Mouse (Mus musculus) spleen, adult 2 months (tissue): ENCODE measurements around the gene Akap13. TPM values are rescaled to one million over a fixed set of nuclear protein-coding genes. Genes with fewer than 3 reads are reported as not detected.

Source experiments
- DNase-seq, 2 experiments: peaks; one replicate each; pipeline versions ENCODE4 v3.0.0 to v3.0.0-alpha.2; 2012 to 2021; ENCODE audit warnings: low spot score in 2 of 2, low read depth in 1 of 2
- H3K27ac ChIP-seq: fragments of 200-500 bp; 2 replicates; pipeline ENCODE4 v1.5.1; 2012; ENCODE audit warnings: low read length, inconsistent platforms; ENCODE audit not compliant: insufficient read depth
- H3K27me3 ChIP-seq: fragments of 200-500 bp; 2 replicates; pipeline ENCODE4 v1.6.1; 2012; ENCODE audit warnings: mild to moderate bottlenecking, moderate library complexity, low read length, inconsistent platforms; ENCODE audit not compliant: control insufficient read depth, insufficient read depth
- H3K36me3 ChIP-seq: fragments of 200-500 bp; 2 replicates; pipeline ENCODE4 v1.6.1; 2012; ENCODE audit warnings: mild to moderate bottlenecking, low read length, inconsistent platforms; ENCODE audit not compliant: control insufficient read depth, insufficient read depth
- H3K4me1 ChIP-seq: fragments of 200-500 bp; 2 replicates; pipeline ENCODE4 v1.6.1; 2011; ENCODE audit warnings: inconsistent platforms; ENCODE audit not compliant: control insufficient read depth, insufficient read depth, insufficient read length
- H3K4me3 ChIP-seq: fragments of 200-500 bp; 2 replicates; pipeline ENCODE4 v1.5.1; 2011; ENCODE audit warnings: mild to moderate bottlenecking, inconsistent platforms; ENCODE audit not compliant: insufficient read depth, insufficient read length; ENCODE audit errors: extremely low read depth
- CTCF ChIP-seq: fragments of 200-500 bp; IDR thresholded peaks from 2 replicates; pipeline ENCODE4 v1.5.1; 2011; ENCODE audit warnings: mild to moderate bottlenecking, inconsistent platforms; ENCODE audit not compliant: insufficient read depth, insufficient read length, insufficient replicate concordance; ENCODE audit errors: extremely low read depth
- POLR2A ChIP-seq: fragments of 200-500 bp; IDR thresholded peaks from 2 replicates; pipeline ENCODE4 v1.6.1; 2011; ENCODE audit warnings: low read depth, low read length, inconsistent platforms
- WGBS: fragments of 180-500 bp; shearing (Covaris S2); methylation state at CpG from one replicate; pipeline ENCODE4 v1.1.7; 2018; 5-methylcytosine and 5-hydroxymethylcytosine counted together
- polyA plus RNA-seq: library from polyadenylated mRNA; depleted of rRNA; stranded (reverse); fragments of >200 nt; gene quantifications from 2 replicates; pipeline ENCODE4 v1.2.3, GENCODE M21; 2012

The Akap13 gene
- polyA plus RNA-seq, 1 experiment = 34.2 TPM

DNA sequence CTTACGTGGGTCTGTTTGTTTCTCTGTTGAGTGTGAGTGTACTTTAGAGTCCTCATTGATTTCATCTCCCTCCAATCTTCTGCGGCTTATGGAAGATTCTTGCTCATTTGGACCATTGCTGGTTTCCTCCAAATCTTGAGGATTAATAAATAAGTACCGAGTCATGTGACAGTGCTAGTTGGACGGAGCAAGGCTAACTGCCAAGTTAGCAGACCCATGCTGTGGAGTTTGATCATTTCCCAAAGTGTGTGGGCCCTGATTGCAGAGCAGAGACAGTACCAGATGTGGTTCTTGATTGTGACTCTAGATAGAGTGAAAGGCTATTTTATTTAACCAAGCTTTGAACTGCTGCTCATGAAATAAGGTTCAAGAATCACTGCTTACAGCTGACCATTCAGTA lies 73.4 kb downstream of the Akap13 start:
- WGBS = 89% methylated on average over 4 of the region's 4 CpGs
- no peak overlapping the region for H3K4me3 ChIP-seq
- peaks cover 6% of the 10 kb centered on the region for H3K4me1 ChIP-seq
- no peaks in the 10 kb centered on the region for H3K36me3 ChIP-seq
- H3K27me3 ChIP-seq = no peaks in the 10 kb centered on the region
- no peak for DNase-seq
- TF ChIP-seq CTCF (no peak), POLR2A (no peak)
- H3K27ac ChIP-seq = no peak overlapping the region

GRCm38 (mm10) chr7:75529857-75530437 lies 74.6 kb downstream of the Akap13 start:
- Histone ChIP-seq H3K27ac (0 out of 2 replicates have a peak overlapping the region, but pooled peaks have one; percentile 32), H3K36me3 (no peaks in the 10 kb centered on the region)

GRCm38 (mm10) chr7:75530642-75531041 lies 75.3 kb downstream of the Akap13 start:
- 57% methylated on average over 3 of the region's 3 CpGs for WGBS
- DNase-seq = no peak
- Histone ChIP-seq H3K4me1 (peaks cover 6% of the 10 kb centered on the region), H3K27me3 (no peaks in the 10 kb centered on the region), H3K4me3 (no peak overlapping the region), H3K27ac (no peak overlapping the region), H3K36me3 (no peaks in the 10 kb centered on the region)
- no peak for TF ChIP-seq CTCF

More at GRCm38 (mm10) chr7:75529857-75530437, 74.6 kb downstream of the Akap13 start:
- 37% methylated on average over 7 of the region's 7 CpGs for WGBS
- TF ChIP-seq CTCF (no peak), POLR2A (no peak)
- Histone ChIP-seq H3K4me3 (0 out of 2 replicates have a peak overlapping the region, but pooled peaks have one; percentile 3), H3K27me3 (no peaks in the 10 kb centered on the region), H3K4me1 (peaks cover 6% of the 10 kb centered on the region)
- DNase-seq = peak in 1 of 2 experiments; percentile 32

DNA sequence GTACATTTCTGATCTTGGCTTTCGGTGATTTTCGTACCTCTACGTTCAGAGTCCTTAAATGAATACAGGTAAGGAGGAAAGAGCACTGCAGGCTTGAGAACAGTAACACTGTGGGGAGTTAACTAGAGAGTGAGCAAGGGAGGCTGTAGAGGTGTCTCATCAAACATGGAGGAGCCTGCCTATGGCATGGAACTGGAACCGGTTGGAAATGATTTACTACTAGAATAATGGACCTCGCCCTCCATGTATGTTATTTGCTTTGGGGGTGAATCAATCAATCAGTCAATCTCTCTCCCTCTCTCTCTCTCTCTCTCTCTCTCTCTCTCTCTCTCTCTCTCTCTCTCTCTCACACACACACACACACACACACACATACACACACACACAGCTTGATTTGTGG lies 77.7 kb downstream of the Akap13 start:
- no peaks in the 10 kb centered on the region for H3K36me3 ChIP-seq
- no peak for TF ChIP-seq POLR2A
- TF ChIP-seq CTCF = no peak
- H3K27me3 ChIP-seq = no peaks in the 10 kb centered on the region
- WGBS = 96% methylated on average over 5 of the region's 5 CpGs
- no peak for DNase-seq
- no peak overlapping the region for H3K27ac ChIP-seq
- H3K4me3 ChIP-seq = no peak overlapping the region
- H3K4me1 ChIP-seq = peaks cover 11% of the 10 kb centered on the region

DNA sequence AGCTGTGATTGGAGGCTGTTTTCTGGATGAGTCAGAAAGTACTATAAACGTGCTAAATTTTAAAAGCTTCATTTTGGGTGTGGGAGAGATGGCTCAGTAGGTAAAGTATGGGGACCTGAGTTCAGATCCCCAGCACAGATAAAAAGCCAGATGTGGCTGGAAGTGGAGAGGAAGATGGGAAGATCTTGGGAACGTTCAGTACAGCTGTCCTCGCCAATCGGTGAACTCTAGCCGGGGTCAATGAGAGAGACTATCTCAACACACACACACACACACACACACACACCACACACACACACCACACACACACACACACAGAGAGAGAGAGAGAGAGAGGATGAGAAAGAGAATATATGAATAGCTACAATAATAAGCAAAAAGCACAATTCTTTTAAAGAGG lies 81.0 kb downstream of the Akap13 start:
- H3K4me1 ChIP-seq = peaks cover 10% of the 10 kb centered on the region; the same call in 1 of the 2 replicates
- H3K36me3 ChIP-seq = no peaks in the 10 kb centered on the region
- WGBS = 88% methylated on average over 5 of the region's 5 CpGs
- H3K4me3 ChIP-seq = no peak overlapping the region
- no peaks in the 10 kb centered on the region for H3K27me3 ChIP-seq
- no peak for DNase-seq
- TF ChIP-seq POLR2A (no peak), CTCF (no peak)
- H3K27ac ChIP-seq = no peak overlapping the region

- Histone ChIP-seq H3K4me3 (no peak overlapping the region), H3K27ac (peak overlapping the region; percentile 15; the same call in 1 of the 2 replicates), H3K4me1 (peaks cover 10% of the 10 kb centered on the region; the same call in 1 of the 2 replicates), H3K27me3 (no peaks in the 10 kb centered on the region), H3K36me3 (no peaks in the 10 kb centered on the region)
- WGBS = 23% methylated on average over 2 of the region's 2 CpGs
- TF ChIP-seq CTCF = no peak
- TF ChIP-seq POLR2A = no peak
- DNase-seq = no peak
These were observed 82.2 kb downstream of the Akap13 start for GRCm38 (mm10) chr7:75537567-75537966.

DNA sequence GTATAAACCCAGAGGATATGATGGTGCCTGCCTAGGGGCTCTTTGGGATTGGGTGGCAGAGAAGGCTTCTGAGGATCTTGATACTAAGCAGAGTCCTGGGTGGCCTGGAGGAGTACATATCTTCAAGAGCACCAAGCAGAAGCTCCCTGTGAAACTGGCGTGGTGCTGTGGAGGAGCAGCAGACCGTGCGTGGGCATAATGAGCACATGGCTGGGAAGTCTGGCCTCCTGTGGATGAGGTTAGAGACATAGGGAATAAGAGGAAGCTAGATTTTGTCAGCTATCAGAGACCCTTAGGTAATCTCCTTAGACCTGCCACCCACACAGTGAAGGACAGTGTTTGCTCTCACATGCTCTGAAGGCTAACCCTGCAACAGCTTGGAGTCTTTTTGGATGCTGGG lies 83.2 kb downstream of the Akap13 start:
- Histone ChIP-seq H3K27me3 (no peaks in the 10 kb centered on the region), H3K4me1 (peaks cover 10% of the 10 kb centered on the region; the same call in 1 of the 2 replicates), H3K27ac (no peak overlapping the region), H3K4me3 (no peak overlapping the region), H3K36me3 (no peaks in the 10 kb centered on the region)
- 88% methylated on average over 3 of the region's 3 CpGs for WGBS
- DNase-seq = no peak
- TF ChIP-seq POLR2A = no peak
- no peak for TF ChIP-seq CTCF
